Mouse (Mus musculus) G1E (cell line): Measurements from ENCODE around the gene Fxyd1. TPM values are rescaled to one million over a fixed set of nuclear protein-coding genes. Genes with fewer than 3 reads are reported as not detected.

Experiments used
- ATAC-seq: 2 replicates; pipeline ENCODE4 v1.8.0; 2016; ENCODE audit warnings: mild to moderate bottlenecking; ENCODE audit not compliant: insufficient number of reproducible peaks, poor library complexity, low FRiP score, severe bottlenecking; ENCODE audit errors: extremely low read depth
- DNase-seq: peaks from one replicate; pipeline ENCODE4 v3.0.0; 2012; ENCODE audit warnings: low spot score
- H3K27me3 ChIP-seq: 2 replicates; pipeline ENCODE4 v1.6.1; 2012; ENCODE audit warnings: mild to moderate bottlenecking, low read length, inconsistent platforms; ENCODE audit not compliant: insufficient read depth
- H3K36me3 ChIP-seq: replicated peaks from 2 replicates; pipeline ENCODE3; 2012; ENCODE audit warnings: mild to moderate bottlenecking, inconsistent platforms
- H3K4me1 ChIP-seq: 2 replicates; pipeline ENCODE4 v1.6.1; 2012; ENCODE audit warnings: low read depth, low read length, inconsistent platforms, mixed read lengths; ENCODE audit not compliant: insufficient read depth
- H3K4me3 ChIP-seq: 2 replicates; pipeline ENCODE4 v1.5.1; 2012; ENCODE audit warnings: low read depth, mild to moderate bottlenecking, inconsistent platforms, low read length, moderate library complexity, mixed read lengths
- H3K9me3 ChIP-seq: replicated peaks from 2 replicates; pipeline ENCODE4 v1.6.1; 2012; ENCODE audit warnings: inconsistent platforms
- CTCF ChIP-seq: IDR thresholded peaks from 2 replicates; pipeline ENCODE4 v1.5.1; 2012; ENCODE audit warnings: low read depth, low read length, inconsistent platforms, mixed read lengths
- GATA1 ChIP-seq: IDR thresholded peaks from 2 replicates; pipeline ENCODE4 v1.6.1; 2012; ENCODE audit warnings: borderline replicate concordance, low read length, inconsistent platforms, mixed read lengths
- GATA2 ChIP-seq: IDR thresholded peaks from 2 replicates; pipeline ENCODE4 v1.6.1; 2012; ENCODE audit warnings: low read depth, low read length, inconsistent platforms, borderline replicate concordance
- POLR2AphosphoS5 ChIP-seq: IDR thresholded peaks from 2 replicates; pipeline ENCODE4 v1.6.1; 2012; ENCODE audit warnings: low read depth, low read length, inconsistent platforms; ENCODE audit not compliant: insufficient replicate concordance
- TAL1 ChIP-seq: conservative IDR thresholded peaks from 2 replicates; pipeline ENCODE4 v1.6.1; 2012; ENCODE audit warnings: low read depth, low read length, inconsistent platforms, mixed read lengths
- polyA plus RNA-seq: library from polyadenylated mRNA; stranded (reverse); fragments of >175 nt; gene quantifications from 2 replicates; pipeline ENCODE4 v1.2.3, GENCODE M21; 2012
- total RNA-seq, 2 experiments: library from RNA; stranded (forward) in 1 of 2; stranded (reverse) in 1 of 2; fragments of 200-1000 nt in 1 of 2; fragments of >200 nt in 1 of 2; fragmentation: Nextera tagmentation in 1 of 2; gene quantifications; 2 replicates each; pipeline ENCODE4 v1.2.3; 2014 to 2017

Fxyd1 gene
- total and polyA plus RNA-seq, 3 experiments: not detected

DNA sequence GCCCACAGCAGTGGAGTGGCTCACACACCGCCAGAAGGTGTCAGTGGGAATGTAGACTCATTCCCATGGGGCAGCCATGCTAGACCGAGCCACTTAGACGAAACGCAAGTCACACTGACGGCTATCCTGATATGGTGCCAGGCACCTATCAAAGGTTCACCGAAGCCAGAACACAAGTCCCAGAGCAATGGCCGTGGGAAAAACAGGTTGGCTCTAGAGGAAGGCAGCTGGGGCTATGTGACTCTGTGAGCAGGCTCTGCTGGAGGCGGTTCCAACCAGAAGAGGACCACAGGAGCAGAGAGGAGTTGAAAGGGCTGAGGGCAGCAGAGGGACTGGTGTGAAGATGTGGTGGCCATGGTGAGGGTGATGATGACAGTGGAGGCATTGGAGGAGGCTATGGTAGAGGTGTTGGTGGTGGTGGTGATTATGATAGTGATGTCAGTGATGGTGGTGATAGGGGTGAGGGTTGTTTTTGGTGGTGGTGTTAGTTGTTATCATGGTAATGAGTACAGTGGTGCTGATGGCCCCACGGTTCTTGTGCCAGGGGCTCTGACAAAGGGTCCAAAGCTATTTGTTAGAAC, 29.3 kb upstream of the Fxyd1 start:
- no peaks in the 10 kb centered on the region for H3K4me1 ChIP-seq
- no peaks in the 10 kb centered on the region; the same call in 1 of the 2 replicates for H3K27me3 ChIP-seq
- DNase-seq (no peak), ATAC-seq (no peak)
- peaks cover 20% of the 10 kb centered on the region for H3K9me3 ChIP-seq
- H3K36me3 ChIP-seq: no peaks in the 10 kb centered on the region
- TF ChIP-seq GATA2 (no peak), CTCF (no peak), TAL1 (no peak), GATA1 (no peak), POLR2AphosphoS5 (no peak)
- H3K4me3 ChIP-seq: no peak overlapping the region

DNA sequence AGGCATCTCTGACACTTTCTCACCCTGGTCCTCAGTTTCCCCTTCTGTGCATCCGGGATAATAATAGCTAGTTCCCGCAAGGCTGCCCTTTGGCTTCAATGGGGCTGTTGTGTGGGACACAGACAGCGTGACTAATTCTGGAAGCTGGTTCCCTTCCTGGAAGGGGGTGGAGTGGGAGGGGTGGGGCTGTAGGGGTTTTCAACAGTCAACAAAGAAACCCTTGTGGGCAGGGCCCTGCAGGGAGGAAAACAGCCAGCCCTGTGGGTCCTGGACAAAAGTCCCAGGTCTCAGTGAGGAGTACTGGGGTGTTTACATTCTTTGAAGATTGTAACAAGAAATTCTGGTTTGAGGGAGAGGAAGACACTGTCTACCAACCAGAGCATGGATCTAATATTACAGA, 28.2 kb upstream of the Fxyd1 start:
- Histone ChIP-seq H3K4me3 (no peak overlapping the region), H3K4me1 (no peaks in the 10 kb centered on the region), H3K36me3 (no peaks in the 10 kb centered on the region), H3K9me3 (peaks cover 23% of the 10 kb centered on the region), H3K27me3 (no peaks in the 10 kb centered on the region; the same call in 1 of the 2 replicates)
- DNase-seq: no peak
- TF ChIP-seq GATA1 (no peak), TAL1 (no peak), POLR2AphosphoS5 (no peak), CTCF (no peak), GATA2 (no peak)
- ATAC-seq: no peak

DNA sequence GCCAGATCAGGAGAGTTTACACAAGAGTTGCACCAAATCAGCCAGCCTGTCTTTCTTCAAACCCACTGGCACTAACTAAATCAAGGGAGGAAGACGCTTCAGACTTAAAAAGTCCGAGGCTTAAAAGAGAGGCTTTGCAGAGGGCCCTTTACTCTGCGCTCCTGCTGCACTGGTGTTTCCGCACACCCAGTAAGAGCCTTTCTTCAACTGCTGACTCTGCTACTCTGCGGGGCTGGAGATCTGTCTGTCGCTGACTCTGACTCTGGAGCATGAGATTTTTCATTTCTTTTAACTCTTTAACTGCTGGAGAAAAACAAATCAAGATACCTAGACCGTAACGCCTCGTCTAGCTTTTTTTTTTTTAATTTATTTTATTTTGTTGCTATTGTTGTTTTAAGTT, 27.1 kb upstream of the Fxyd1 start:
- H3K36me3 ChIP-seq: no peaks in the 10 kb centered on the region
- DNase-seq (no peak), ATAC-seq (no peak)
- TF ChIP-seq POLR2AphosphoS5: no peak
- TF ChIP-seq GATA2: no peak
- TF ChIP-seq CTCF: no peak
- TF ChIP-seq GATA1: no peak
- TF ChIP-seq TAL1: no peak
- no peak overlapping the region for H3K4me3 ChIP-seq
- peaks cover 24% of the 10 kb centered on the region for H3K9me3 ChIP-seq
- no peaks in the 10 kb centered on the region; the same call in 1 of the 2 replicates for H3K27me3 ChIP-seq
- H3K4me1 ChIP-seq: no peaks in the 10 kb centered on the region

DNA sequence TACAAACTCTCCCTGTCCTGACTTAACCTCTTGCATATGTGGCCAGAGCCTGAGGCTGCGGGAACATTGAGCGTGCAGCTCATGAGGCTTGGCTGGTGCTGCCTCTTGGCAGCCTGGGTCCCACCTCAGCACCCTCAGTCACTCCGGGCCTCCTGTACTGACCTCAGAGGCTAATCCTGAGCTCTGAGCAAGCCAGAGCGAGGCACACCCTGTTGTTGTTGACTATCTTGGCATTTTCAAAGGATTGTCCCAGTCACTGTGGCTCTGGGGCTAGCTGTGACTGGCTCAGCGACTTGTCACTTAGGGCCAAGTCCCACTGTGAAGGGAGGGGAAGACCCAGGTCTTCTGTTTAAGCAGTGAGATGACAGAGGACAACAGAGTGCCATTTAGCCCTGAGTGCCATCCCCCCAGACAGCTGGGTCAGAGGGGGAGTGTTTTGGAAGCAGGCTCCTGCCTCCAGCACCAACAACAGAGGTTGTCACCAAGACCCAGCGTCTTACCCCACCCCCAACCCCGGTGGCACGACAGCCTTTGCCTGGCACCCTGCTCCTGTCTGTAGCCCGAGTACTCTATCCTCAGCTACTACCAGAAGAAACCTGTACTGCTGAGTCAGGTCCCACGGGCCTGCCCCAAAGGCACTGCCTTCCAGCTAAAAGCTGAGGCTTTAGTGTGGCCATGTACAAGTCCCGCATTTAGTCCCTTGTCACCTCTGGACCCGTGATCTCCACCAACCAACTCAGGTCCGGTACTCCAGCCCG, 26.0 kb upstream of the Fxyd1 start:
- no peaks in the 10 kb centered on the region for H3K4me1 ChIP-seq
- no peak for ATAC-seq
- no peak for TF ChIP-seq GATA1
- TF ChIP-seq TAL1: no peak
- TF ChIP-seq CTCF: no peak
- TF ChIP-seq POLR2AphosphoS5: no peak
- no peak for TF ChIP-seq GATA2

DNA sequence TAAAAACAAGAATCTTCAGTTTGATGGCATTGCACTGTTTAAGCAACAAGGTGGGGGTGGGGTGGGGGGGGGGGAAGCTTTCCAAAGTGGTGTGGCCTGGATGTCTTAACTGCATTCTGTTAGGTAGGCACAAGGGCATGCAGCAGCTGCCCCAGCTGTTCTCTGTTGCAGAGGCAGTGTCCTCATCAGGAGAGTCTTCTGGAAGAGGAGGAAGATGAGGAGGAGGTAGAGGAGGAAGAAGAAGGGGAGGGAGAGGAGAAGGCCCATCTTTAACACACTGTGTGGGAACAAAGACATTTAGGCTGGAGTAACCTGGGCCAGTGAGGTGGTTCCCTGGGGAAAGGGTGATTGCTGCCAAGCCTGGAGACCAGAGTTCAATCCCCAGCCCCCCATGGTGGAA, 25.1 kb upstream of the Fxyd1 start:
- DNase-seq: no peak
- H3K27me3 ChIP-seq: no peaks in the 10 kb centered on the region; the same call in 1 of the 2 replicates
- H3K4me1 ChIP-seq: no peaks in the 10 kb centered on the region
- H3K9me3 ChIP-seq: peaks cover 19% of the 10 kb centered on the region
- no peak for TF ChIP-seq GATA1
- no peak for TF ChIP-seq POLR2AphosphoS5
- no peak for TF ChIP-seq GATA2
- TF ChIP-seq TAL1: no peak
- TF ChIP-seq CTCF: no peak
- no peak for ATAC-seq
- H3K4me3 ChIP-seq: no peak overlapping the region
- H3K36me3 ChIP-seq: no peaks in the 10 kb centered on the region

More for the DNA sequence above, 26.0 kb upstream of the Fxyd1 start:
- H3K4me3 ChIP-seq: no peak overlapping the region
- peaks cover 19% of the 10 kb centered on the region for H3K9me3 ChIP-seq
- no peaks in the 10 kb centered on the region; the same call in 1 of the 2 replicates for H3K27me3 ChIP-seq
- DNase-seq: no peak
- H3K36me3 ChIP-seq: no peaks in the 10 kb centered on the region

- no peak for DNase-seq
- Histone ChIP-seq H3K4me1 (no peaks in the 10 kb centered on the region), H3K9me3 (peaks cover 17% of the 10 kb centered on the region), H3K36me3 (no peaks in the 10 kb centered on the region), H3K4me3 (no peak overlapping the region), H3K27me3 (no peaks in the 10 kb centered on the region; the same call in 1 of the 2 replicates)
- no peak for ATAC-seq
- TF ChIP-seq TAL1 (no peak), CTCF (no peak), GATA2 (no peak), POLR2AphosphoS5 (no peak), GATA1 (no peak)
Observed at GRCm38 (mm10) chr7:31081106-31081505, 24.1 kb upstream of the Fxyd1 start.
